Mouse (Mus musculus) spleen, postnatal 14 days (tissue): ENCODE data around the gene Dpp6.

Experiments
- DNase-seq, 2 experiments: peaks; one replicate each; pipeline ENCODE4 v3.0.0; 2021 to 2022; ENCODE audit warnings: low spot score in 2 of 2

Gene Dpp6

DNA sequence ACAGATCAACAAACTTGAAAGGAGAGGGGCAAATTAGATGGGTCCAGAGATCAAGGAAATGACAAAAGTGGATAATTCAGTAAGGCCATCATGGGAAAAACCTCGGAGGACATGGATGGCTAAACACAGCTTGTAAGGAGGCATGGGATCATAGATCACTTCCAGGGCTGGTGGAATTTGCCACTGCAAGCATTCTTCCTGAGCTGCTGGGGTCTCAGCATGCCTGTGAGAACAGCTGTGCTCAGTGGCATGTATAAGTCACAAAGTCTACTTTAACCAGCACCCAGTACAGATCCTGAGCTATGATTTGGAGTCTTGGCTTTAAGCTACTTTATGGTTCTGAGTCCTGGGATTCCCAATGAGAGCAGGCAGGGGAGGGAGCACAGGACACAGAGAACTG lies 246.9 kb downstream of the Dpp6 start:
- no peak for DNase-seq

- DNase-seq = no peak
Measured at GRCm38 (mm10) chr5:27066837-27067236, 249.8 kb downstream of the Dpp6 start.

DNA sequence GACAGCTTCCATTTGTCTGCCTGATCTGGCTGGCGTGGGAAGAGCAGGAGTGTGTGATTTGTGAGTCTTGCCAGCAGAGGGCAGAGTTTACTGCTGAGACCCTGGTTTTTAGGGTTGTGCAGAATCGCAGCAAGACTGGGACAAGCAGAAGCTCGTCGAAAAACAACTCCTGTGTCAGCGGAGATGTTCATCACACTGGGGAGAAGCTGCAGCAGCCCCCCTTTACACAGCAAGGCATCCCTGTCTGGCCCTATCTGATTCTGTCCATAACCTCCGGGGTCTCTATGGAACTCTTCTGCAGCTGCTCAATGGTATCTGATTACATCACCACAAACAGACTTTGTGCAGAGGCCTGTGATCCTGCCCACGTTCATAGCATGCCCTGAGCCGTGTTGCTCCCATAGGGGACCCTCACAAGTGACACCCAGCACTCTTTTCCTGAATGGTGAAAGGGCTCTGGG lies 258.2 kb downstream of the Dpp6 start:
- no peak for DNase-seq

GRCm38 (mm10) chr5:27076046-27076445 lies 259.0 kb downstream of the Dpp6 start:
- DNase-seq = no peak

DNA sequence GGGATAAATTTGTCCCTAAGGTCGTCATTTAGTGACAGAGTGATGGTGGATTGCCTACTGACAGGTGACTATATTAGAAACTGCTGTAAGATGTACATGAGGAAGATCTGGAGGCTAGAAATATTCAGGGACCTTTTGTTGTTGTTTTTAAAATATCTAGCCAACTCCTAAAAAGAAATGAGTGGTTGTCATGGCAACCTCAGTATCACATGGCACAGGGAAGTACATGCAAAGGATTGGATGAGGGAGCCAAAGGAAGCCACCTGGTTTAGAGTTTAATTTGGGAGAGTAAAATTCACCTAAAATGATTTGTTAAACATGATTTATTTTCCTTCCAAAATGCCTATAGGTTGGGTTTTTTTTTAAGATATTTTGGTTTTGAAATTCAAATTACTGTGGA lies 260.8 kb downstream of the Dpp6 start:
- DNase-seq = no peak

DNA sequence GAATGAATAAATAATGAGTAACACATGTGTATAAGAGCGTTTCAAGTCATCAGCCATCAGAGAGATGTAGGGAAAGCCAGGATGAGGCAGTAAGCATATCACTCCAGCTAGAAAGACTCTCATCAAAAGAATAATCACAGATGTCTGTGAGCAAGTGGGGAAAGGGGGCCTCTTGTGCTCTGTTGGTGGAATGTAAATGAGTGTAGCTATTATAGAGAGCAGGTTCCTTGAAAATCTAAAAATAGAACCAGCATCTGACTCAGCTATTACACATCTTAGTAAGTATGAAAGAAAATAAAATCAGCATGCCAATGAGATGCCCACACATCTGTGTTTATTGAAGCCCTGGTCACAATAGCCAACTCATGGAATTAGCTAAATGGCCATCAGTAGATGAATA lies 264.3 kb downstream of the Dpp6 start:
- DNase-seq = no peak

DNA sequence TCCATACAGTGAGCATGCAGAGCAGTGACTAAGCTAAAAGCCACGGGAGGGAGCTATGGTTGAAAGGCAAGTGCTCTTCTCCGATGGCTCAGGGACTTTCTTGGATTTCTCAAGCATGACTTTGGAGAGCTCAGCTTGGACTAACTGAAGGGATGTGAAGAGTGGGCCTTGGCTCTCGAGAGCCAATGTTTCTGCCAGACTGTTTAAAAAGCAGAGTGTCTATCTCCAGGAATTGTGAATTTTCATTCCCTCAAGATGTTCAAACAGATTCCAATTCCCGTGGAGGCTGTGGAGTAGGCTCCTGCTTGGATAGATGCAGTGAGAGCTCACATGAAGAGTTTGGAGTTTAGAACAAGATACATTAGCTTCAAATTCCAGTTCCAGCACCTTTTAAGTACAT lies 266.8 kb downstream of the Dpp6 start:
- DNase-seq = no peak

- no peak for DNase-seq
Measured at GRCm38 (mm10) chr5:27108221-27108620, 291.2 kb downstream of the Dpp6 start.

GRCm38 (mm10) chr5:27122479-27122878 lies 305.5 kb downstream of the Dpp6 start:
- DNase-seq = no peak

DNA sequence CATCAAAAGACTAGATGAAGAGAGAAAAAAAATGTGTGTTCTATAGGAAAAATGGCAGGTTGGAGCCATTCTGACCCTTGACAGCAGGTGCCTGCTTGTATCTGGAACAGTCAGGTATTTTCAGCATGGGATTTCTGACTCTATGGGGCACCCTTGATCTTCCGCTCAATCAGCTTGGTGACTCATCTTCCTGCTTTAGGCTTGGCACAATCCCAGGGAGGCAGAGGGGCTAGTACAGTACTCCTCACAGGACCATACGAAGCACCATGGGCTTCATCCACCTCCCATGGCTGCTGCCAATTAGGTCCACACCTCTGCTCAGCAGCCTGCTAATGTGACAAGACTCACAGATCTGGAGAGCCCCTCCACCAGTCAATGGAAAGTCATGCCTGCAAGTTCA lies 305.9 kb downstream of the Dpp6 start:
- DNase-seq = no peak

DNA sequence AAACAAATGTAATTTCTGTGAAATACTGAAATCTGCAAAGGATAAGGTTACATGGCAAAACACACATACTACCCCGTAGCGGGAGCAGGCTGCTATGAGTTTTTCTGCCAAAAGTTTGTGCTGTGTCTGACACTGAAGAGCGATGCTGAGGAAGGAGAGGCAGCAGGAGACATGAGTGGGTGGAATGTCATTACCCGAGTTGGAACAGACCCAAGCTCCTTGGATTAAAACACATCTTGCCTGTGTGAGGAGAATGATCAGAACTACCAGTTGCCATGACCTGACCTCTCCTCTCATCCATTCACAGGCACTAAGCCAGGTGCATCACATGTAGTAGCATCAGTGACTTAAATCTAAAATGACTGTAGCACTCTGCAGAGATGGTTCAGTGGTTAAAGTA lies 309.0 kb downstream of the Dpp6 start:
- no peak for DNase-seq

- DNase-seq = no peak
Measured at GRCm38 (mm10) chr5:27133196-27133595, 316.2 kb downstream of the Dpp6 start.

- no peak for DNase-seq
Measured at GRCm38 (mm10) chr5:27134436-27135005, 317.5 kb downstream of the Dpp6 start.

- DNase-seq = no peak
Measured at GRCm38 (mm10) chr5:27147397-27147945, 330.5 kb downstream of the Dpp6 start.

DNA sequence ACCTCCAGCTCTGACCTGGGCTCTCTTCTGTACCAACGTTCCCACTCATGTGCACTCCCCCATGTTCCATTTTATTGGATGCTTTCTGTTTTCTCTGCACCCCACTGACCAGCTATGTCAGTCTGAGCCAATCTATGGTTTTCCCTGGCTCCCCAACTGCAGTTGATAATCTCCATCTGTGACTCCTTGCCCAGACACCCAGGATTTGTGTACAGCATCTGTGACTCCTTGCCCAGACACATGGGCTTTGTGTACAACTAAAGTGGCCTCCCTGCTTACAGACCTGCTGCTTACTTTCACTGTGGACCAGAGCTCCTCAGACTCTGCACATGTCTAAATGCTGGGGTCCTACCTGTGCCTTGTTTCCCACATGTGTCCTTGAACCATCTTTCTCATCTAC lies 334.0 kb downstream of the Dpp6 start:
- DNase-seq = no peak

DNA sequence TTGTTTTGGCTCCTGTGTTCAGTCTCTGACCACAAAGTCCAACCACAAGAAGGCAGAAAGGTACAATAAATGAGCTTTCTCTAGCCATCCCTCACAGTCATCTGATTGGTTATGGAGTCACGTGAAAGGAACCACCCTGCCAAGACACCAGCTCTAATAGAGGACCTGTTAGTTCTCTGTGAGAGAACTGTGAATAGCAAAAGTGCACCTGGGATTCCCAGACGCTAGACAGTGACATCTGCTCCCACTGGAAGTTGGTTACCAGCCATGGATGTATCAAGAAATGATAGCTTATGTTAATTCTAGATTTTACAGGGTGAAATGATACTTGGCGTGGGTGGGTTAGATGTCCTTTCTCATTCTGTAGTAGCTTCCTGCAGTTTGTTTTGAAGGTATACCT lies 338.7 kb downstream of the Dpp6 start:
- DNase-seq = no peak

DNA sequence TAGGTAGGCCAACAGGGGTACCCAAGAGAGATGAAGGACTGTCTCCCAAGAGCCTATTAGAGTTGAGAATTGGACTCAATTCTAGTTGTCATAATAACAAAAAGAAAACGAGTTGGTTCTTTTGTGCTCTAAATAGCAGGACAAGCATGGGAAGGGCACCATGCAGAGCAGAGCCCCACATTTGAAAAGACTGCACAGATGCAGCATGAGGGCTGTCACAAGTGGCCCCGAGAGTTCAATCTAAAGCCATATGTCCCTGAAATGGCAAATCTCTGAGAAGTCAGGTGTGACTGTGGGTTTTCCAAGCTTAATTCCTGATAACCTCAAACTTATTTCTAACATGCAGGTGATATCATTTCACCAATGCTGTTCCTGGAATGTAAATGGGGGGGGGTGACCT lies 339.4 kb downstream of the Dpp6 start:
- DNase-seq = no peak

- no peak for DNase-seq
Measured at GRCm38 (mm10) chr5:27161122-27161645, 344.2 kb downstream of the Dpp6 start.

DNA sequence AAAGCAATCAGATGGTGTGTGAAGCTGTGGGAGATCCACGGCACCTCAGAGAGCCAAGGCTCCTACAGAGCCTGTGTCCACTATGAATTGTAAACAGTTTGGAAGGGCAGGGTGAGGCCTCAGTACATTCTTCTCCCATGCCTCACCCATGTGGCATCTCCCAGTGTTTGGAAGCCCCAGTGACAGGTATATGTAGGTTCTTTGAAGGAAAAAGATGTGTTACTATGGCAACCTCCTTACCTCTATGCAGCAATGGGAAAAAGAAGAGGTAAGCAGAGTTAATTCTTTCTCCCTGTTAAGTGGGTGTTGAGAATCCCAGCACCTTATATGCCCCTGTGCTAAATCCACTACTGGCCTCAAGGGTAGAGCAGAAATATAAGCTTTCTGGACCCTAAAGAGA lies 351.5 kb downstream of the Dpp6 start:
- DNase-seq = no peak

GRCm38 (mm10) chr5:27184963-27185362 lies 368.0 kb downstream of the Dpp6 start:
- DNase-seq = no peak

DNA sequence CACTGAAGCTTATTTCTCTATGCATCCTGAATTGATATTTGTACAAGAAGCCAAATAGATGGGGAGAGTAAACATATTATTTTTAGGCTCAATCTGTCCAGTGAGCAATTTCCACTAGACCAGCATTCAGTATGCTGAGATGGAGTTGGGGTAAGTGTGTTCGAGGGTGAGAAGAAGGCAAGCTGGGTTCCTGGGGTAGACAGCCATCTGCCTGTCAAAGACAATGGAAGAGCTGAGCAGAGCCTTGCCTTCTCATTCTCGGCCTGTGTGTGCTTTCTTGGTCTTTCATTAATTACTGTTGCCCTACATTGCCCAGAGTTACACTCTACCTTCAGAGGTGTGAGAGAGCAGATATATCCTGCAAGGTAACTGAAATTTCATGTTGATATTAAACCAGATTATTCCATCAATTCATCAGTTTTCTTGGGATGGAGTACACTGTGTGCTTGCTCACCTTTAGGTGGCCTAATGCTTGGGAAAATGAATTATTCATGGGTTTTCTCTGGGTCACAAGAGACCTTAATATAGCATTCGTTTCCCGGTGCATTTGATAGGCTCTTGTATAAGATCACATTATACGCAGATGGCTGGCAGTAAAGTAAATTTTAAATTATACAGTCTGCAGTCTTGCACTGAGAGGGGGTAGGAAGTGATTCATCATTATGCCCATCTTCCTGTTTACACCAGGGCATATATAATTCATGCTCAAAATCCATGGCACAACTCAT lies 374.4 kb downstream of the Dpp6 start:
- DNase-seq = no peak

DNA sequence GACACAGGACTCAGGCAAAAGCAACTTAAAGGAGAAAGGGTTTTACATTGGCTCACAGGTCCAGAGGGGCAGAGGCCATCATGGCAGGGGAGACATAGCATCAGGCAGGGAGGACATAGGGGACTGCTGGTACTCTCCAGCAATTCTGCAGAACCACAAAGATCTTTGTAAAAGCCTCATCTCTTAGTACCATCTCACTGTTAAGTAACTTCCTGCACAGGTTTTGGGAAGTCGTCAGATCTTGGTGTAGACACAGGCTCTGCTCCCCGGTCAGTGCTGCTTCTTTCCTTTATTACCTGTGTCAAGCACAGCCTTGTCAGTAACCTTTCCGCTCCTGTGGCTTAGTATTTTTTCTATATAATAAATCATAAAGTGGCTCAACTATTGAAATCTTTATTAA lies 377.2 kb downstream of the Dpp6 start:
- no peak for DNase-seq

GRCm38 (mm10) chr5:27194975-27195374 lies 378.0 kb downstream of the Dpp6 start:
- DNase-seq = no peak
